Mouse (Mus musculus) CD4-positive, CD25-positive, alpha-beta regulatory T cell, adult 2 months (primary cell): ENCODE results near the gene Gm20388.
"Not testable (repeated sequence)": the region's sequence is repeated elsewhere in the genome, so short reads cannot be mapped to it uniquely, and the experiment has no call there.

Source experiments
- DNase-seq: peaks from one replicate; pipeline ENCODE4 v3.0.0-alpha.2; 2012; ENCODE audit warnings: low read depth, low spot score

Gene Gm20388

DNA sequence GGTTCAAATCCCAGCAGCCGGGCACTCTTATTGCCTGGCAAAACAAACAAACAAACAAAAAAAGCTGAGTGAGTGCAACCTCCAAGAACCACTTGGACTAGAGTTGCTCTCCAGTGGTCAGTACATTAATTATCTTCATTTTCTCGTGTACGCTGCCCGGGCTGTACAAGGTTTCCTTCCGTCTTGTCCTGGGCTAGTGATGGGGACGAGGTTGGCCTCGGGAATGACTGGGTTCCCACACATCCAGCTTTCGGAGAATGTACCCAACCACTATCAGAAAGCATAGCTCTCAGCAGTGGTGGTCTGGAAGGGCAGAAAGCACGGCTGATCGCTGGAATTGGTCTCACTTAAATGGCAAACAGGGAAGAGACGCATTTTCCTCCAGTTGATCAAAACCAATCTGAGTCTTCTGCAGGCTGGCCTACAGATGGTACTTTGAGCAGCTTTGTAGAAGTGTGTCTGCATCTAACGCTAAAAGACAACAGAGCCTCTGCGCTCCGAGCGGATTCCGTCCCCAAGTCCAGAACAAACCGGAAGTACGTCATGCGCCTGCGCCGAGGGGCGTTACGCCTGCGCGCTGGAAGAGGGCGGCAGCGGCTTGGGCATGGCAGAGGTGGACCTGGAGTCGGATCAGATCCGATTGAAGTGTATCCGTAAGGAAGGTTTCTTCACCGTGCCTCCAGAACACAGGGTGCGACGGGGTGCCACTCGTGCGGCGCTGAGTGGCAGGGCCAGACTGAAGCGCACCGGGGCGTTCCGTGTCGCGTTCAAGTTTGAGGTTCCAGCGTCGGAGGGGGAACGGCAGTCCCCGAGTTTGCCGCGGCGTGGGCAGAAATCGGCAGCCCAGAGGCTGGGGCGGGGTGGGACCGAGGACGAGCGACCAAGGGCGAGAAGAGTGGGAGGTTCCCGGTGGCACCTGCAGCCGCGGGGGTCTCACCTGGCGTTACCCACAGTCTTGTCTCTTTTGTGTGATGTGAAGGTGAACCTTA, 3313.9 kb downstream of the Gm20388 start, which contains the start of gene Cdk10:
Gene Cdk10 (plus strand): TSS at position 565 of the 989 bp plus-strand sequence.
- DNase-seq, result peak; percentile 93

DNA sequence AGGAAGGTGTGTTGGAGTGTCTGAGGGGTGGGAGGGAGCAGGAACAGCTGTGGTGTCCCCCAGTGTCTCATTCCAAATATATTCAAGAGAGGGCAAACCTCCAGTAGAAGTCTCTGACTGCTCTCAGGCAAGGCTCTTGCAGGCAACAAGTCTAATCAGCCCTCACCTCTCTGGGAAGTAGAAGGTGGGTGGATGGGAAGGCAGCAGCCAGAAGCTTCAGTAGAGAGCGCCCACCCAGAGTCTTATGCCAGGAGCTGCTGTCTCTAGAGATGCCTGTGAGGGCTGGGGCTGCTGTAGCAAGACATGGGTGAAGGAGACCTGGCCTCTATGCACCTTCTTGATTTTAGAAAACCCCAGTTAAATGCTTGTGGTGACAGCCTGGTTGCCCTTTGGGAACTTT, 3317.8 kb downstream of the Gm20388 start:
- no peak for DNase-seq

- DNase-seq, result not testable (repeated sequence)
These were observed 3319.7 kb downstream of the Gm20388 start for GRCm38 (mm10) chr8:123230326-123230725.

GRCm38 (mm10) chr8:123231742-123232141, 3321.1 kb downstream of the Gm20388 start:
- no peak for DNase-seq

GRCm38 (mm10) chr8:123232553-123232952, 3321.9 kb downstream of the Gm20388 start:
- DNase-seq, result no peak

- no peak for DNase-seq
These were observed 3322.7 kb downstream of the Gm20388 start for GRCm38 (mm10) chr8:123233300-123233699.

DNA sequence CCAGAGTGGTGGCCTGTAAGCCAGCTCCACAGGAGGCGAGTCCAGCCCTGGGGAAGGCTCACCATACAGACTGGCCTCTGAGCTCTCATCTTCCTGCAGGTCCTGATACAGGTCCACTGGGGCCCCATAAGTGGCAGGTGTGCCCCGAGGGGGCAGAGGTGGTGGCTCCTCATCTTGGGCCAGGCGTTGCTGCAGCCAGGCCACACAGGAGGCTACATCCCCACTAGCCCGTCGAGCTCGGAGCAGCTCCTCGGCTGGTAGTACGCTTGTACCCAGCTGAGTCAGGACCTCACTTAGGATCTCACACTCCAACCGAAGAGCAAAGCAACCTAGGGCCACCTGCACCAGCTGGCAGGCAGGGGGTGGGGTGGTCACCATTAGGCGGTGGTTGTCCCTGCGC, 3323.1 kb downstream of the Gm20388 start:
- DNase-seq, result no peak

- DNase-seq, result peak; percentile 60
These were observed 3324.4 kb downstream of the Gm20388 start for GRCm38 (mm10) chr8:123234918-123235519.

DNA sequence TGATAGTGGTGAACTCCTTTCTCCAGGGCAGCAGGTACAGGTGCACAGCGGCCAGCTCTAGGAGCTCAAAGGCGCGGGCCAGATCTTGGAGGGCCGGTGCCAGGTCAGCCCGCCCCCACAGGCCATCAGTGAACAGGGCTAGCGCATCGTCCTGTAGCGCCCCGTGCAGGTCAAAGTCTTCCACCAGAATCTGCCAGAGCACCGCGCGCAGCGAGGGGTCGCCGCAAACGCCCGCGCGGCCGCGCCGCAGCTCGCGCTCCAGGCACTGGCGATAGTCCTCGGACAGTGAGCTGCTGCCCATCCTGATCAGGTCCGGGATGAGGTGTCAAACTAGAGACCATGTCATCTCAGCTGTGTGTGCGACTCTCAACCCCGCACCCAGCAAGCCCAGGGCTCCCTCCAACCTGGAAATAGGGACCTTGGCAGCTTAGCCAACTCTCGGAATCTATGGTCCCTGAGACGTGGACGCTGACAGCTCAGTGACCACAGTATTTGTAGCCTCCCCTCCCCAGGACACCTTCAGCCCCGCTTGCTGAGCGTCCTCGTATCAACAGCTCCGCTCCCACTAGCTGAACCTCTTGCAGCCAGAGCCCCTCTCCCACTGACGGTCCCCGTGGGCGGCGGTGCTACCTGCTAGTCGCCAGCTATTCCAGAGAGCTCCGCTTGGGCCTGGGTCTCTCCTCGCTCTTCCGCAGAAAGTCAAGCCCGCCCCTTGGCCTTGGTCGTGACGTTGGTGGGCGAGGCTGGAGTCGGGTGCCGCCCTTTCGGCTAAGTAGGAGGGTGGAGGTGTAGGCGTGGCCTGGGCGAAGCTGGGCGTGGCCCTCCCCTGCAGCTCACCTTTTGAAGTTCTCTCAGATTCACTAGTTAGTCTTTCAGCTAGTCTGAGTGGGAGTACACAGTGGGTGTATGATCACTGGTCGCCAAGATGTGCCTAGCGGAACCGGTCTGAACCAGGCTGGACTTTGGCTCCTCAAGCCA, 3325.2 kb downstream of the Gm20388 start, which contains the start of gene Spata2l:
Gene Spata2l (minus strand): TSS at position 714 of the 978 bp plus-strand sequence.
- peak; percentile 98 for DNase-seq

DNA sequence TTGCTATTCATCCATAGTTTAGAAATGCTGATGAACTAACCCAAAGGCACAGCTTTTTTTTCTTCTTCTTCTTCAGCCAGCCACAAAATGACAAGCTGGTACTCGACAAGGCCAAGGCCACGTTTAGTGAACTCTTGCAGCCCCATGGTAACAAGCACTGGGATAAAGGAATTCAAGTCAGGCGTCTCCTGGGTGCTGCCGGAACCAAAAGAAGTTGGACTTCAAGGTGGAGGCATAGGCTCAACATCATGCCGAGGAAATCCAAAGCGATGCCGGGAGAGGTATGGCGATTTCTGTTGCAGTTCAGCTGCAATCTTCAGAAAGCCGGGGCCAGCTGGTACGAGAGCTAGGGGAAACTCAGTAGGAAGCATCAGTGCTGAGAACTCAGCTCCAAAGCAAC, 3328.8 kb downstream of the Gm20388 start:
- DNase-seq, result no peak

- DNase-seq, result no peak
These were observed 3331.7 kb downstream of the Gm20388 start for GRCm38 (mm10) chr8:123242107-123242923.

GRCm38 (mm10) chr8:123243053-123243452, 3332.4 kb downstream of the Gm20388 start:
- no peak for DNase-seq

- DNase-seq, result no peak
These were observed 3333.7 kb downstream of the Gm20388 start for GRCm38 (mm10) chr8:123244382-123244781.

DNA sequence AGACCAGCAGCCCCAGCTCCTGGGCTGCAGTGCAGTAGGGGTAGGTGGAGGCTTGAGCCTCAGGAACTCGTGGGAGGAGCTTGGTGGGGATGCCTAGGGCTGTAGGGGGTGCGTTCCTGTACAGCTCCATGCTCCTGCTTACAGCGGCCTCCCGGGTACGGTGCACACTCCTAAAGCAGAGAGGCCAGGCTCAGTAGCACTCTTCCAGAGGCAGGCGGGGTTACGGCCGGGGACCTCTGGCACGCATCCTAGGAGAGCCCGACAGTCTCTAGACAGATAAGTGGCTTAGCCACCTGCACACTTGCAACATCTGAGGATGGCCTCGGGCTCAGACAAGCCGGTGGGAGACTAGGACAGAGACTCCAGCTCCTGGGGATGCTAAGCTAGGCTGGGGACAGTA, 3334.9 kb downstream of the Gm20388 start:
- DNase-seq, result no peak

DNA sequence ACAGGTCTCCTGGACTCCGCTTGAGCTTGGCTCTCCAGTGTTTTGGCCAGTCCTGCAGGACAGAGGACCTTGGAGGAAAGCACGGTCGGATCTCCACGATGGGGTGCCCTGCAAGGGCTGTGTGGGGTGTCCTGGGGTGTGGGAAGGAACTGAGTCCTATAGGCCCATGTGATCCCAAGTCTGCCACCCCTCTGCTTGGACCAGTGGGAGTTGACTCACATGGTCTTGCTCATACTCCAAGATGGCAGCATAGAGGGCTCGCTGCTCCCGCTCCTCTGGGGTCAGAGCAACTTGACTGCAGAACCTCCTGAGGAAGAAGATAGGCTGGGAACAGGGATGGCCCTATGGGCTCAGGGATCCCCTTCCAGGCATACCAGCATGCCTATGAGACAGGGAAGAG, 3337.1 kb downstream of the Gm20388 start:
- no peak for DNase-seq

DNA sequence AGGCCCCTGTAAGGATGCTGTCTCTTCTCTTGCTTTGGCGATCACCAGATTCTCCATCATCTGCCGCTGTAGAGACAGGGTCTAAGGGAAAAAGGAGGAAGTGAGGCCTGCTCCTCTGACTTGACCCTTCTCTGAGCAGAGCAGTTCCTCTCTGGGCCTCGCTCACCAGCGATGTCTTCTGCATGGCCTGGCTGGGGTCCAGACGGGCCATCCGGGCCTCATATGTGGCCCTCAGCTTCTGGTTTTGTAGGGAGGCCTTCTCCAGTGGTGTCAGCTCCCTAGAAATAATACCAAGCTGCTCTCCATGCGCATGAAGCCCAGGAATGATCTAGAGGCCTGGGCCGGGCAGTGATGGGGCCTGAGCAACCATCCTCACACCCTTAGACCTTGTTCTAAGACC, 3338.0 kb downstream of the Gm20388 start:
- DNase-seq, result no peak

DNA sequence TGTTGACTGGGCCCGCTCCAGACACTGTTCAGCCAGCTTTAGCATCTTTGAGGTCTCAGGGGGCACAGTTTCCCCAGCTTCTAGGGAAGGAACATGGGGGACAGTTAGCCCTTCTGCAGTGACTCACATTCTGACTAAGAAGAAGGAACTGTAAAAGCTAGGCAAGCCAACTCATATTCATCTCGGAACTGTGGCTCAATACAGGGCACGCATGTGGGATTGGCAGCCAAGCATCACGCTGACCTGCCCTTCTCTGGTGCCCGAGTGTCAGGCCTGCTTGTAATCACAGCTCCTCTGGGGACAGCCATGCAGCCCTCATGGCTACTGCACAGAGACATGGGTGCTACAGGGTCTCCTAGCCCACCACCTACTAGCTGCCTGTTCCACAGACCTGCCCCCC, 3340.3 kb downstream of the Gm20388 start:
- DNase-seq, result no peak

DNA sequence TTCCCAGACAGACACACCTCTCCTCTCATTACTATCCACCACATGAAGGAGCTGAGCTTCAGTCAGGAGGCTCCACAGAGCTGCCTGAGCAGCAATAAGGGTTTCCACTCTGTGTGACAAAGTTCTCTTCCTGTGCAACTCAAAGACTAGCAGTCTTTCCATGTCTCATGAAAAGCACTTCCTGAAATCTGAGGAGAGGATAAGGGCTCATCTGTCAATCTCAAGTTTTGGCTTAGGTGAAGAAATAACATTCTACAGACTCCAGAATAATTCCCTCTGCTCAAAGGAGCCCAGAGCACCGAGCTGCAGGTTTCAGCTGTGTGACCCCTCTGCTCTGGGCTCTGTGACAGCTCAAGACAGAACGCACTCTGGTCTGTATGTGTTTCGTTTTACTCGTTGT, 3342.3 kb downstream of the Gm20388 start:
- no peak for DNase-seq

DNA sequence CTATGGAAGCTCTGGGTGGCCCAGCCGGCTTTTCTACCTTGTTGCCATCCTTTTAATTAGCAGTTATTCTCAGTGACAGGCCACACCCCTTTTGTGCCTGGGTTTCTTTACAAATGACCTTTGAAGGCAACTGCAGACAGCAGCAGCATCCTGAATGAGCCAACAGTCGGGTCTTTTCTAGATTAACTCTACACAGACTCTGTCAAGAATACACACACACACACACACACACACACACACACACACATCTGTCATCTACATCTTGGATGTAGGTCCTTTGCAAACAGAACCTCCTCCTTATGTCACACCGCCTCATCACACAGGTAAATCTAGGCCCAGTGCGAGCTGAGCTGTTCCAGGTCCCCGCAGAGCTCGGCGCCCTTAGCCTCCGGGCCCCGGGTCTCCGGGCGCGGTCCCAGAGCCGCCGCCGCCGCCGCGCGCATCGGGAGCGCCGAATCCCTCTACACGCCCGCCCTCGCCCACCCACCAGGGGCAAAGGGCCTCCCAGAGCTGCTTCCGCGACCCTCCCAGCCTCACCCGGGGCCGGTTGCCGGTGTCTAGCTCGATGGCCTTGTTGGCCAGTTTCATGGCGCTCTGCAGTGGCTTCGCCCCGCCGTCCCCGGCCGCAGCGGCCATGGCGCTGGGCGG, 3342.9 kb downstream of the Gm20388 start:
- DNase-seq, result no peak
